Mouse (Mus musculus): ENCODE measurements around the gene 2310009B15Rik. TPM values are rescaled to one million over a fixed set of nuclear protein-coding genes. Genes with fewer than 3 reads are reported as not detected.

2310009B15Rik gene
- total RNA-seq (2021): 10 to 100 TPM; 21.9 to 23.9 TPM
- long read RNA-seq, partial matches to known transcripts: 0 of 10 reads
- long read RNA-seq, other reads (novel, unspliced or antisense): 5 of 10 reads

DNA sequence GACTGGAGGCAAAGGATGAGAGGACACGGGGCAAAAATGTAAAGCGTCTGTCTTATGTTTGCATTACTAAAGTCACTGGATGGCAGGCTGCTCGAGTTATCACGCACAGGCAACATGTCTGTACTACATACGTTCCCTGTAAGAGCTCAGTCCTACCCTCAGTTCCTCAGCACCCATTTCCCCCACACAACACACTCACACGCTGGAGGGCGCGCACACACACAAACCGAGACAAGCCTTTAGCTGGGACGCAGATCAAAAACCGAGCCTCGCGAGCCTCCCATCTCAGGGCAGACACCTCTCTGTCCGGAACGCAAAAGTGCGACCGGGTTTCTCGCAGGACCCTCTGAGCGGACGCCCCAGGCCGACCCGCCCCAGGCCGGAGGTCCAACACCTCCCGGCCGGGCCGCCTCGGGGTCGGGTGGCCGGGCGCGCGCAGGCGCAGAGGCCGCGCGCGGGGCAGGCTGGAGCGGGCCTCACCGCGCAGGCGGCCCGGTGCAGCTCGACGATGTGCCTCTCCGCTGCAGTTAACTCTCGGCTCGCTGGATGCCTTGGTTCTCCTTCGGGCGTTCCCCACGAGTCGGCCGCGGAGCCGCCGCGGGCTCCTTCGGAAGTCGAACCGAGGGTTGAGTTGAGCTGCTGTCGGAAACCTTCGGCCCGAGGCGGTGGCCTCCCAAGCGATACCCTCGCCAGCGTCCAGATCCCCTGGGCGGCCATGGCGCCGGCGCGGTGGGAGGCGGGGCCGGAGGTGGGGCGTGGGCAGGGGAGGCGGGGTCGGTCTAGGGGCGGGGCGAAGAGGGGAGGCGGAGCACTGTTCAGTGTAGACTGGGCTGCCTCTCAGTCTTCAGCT is at the start of gene 2310009B15Rik:
2310009B15Rik (minus strand) TSS at position 752 of the 850 bp plus-strand sequence.
- peak; percentile 67 to 83 for DNase-seq (ENCODE audit: low spot score in 2 of 2)

DNA sequence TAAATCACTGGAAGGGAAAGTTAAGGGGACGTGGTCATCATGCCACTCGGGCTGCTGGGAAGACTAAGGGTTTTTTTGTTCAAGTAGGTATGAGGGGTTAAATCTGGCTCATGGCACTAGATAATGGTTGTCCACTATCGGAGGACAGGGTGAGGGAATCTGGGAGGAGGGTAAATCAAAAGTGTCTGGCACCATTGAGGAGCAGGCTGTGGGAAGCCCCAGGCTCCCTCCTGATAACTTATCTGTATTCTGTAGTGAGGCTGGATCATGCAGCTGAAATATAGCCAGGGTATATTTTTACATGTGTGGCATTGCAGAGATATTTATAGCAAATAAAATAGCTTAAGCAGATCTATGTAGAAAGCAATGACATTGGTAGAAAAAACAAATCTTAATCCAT is 49.6 kb upstream of the 2310009B15Rik start:
- no peak for DNase-seq (ENCODE audit: low spot score in 2 of 2)

DNA sequence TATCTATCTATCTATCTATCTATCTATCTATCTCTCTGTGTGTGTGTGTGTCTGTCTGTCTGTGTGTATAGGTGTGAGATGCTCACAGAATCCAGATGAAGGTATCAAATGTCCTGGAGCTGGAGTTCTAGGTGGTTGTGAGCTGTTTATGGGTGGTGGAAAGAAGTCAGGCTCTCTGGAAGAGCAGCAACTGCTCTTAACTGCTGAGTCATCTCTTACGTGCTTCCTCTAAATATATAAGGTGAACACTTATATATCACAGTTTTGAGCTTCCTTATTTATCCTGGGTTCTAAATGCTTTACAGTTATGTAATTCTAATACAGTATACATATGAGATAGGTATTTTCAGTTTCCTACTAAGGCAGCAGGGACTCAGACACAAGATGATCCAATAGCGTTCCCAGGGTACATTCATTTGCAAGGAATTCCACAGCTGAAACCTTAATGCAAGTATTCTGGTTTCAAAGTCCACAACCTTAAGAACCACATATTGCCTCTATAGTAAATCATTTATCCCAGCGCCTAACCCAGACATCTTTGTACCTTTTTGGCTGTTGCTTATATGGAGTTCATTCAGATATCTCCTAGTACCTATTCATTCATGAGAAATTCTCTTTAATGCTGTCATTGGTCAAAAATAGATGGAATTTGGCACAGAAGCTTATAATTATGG is 48.6 kb upstream of the 2310009B15Rik start:
- no peak for DNase-seq (ENCODE audit: low spot score in 2 of 2)

DNA sequence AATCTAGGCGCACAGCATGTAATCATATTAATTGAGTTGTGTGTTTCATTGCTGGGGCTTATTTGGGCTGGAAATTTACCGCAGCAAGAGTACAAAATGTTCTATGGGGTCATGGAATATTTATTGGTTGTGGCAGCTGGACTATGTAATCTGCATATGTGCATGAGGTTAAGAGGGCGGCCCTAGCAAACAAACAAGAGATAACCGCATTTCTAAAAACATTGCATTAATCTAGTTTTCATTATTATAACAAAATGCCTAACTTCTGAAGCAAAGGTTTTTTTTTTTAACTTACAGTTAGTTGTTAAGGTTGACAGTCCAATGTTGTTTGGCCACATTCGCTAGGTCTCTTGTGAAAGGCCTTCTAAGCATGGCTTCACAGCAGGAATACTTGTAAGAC is 47.2 kb upstream of the 2310009B15Rik start:
- no peak for DNase-seq (ENCODE audit: low spot score in 2 of 2)

DNA sequence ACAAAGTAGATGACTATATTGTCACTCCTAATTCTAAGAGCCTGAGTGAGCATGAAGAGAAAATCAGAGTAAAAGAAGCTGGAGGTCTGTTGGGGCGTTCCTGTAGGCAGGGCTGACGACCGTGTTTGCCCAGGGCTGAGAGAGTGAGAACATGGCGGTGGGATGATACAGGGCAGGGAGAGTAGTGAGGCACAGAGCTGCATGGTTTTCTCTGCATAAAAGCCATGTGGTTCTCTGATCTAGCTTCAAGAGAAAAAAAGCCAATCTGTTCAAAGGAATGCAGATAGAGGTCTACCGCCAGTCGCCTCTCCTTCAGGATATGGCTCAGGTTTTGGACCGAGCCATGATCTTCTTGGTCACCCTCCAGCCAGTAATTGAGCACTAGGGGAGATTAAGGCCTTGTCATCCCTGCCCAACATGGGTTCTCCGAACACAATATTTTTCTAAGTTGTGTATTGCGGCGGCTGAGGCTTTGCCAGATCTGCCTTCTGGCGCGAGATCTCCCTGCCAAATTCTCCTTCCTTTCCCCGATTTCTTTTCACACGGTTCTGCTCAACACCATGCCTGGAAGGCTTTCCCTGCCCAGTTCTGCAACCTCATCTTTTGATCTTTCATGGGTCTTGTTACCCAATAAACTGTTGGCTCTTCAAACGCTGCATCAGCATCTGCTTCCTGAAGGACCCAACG is 44.9 kb upstream of the 2310009B15Rik start:
- peak; percentile 78 to 89 for DNase-seq (ENCODE audit: low spot score in 2 of 2)

DNA sequence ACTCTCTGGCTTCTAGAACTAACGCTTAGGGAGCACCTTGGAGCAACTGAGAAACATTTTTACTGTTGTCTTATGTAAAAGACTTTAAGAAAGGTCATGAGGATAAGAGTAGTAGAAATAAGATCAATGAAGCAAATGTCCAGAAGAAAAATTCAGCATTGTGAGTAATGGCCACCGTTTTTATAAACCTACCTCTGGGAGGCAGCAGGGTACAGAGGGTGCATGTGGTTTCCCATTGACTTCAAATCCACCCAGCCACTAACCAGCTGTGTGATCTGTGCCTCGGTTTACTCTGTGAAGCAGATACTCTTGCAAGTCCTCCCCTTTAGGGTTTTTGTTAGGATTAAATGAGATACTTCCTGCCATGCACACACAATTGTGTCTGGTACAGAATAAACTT is 39.4 kb upstream of the 2310009B15Rik start:
- no peak for DNase-seq (ENCODE audit: low spot score in 2 of 2)

DNA sequence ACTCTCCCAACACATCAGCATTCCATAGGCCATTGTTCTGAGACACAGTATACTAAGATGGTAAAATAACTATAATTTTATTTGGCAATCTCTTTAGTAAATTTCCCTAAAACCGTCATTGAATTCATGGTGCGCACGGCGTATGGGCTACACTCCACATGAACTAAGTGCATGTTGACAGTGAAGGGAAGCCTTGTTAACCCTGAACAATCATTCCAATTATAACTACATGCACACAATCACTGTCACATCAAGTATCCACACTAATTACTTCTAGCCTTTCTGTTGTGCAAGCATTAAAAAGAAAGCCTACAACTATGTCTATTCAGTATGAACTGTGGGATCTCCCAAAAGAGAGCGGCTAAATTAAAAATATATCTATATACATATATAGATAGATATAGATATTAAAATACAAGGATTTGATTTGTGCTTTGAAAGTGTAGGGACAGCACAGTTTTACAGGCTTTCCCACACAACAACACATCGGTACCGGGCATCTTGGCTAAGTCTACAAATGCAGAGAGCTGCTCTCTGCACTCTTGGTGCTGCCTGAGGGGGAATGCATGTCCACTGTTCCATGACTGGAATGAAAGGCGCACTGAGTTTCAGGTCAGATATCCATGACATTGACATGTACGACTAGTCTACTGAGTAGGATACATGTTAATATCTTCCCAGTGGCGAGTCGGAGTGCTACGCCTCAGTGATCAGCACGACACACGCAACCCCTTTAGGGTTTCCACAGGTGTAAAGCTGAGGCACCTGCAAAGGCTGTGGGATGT is 21.0 kb upstream of the 2310009B15Rik start:
- no peak for DNase-seq (ENCODE audit: low spot score in 2 of 2)

DNA sequence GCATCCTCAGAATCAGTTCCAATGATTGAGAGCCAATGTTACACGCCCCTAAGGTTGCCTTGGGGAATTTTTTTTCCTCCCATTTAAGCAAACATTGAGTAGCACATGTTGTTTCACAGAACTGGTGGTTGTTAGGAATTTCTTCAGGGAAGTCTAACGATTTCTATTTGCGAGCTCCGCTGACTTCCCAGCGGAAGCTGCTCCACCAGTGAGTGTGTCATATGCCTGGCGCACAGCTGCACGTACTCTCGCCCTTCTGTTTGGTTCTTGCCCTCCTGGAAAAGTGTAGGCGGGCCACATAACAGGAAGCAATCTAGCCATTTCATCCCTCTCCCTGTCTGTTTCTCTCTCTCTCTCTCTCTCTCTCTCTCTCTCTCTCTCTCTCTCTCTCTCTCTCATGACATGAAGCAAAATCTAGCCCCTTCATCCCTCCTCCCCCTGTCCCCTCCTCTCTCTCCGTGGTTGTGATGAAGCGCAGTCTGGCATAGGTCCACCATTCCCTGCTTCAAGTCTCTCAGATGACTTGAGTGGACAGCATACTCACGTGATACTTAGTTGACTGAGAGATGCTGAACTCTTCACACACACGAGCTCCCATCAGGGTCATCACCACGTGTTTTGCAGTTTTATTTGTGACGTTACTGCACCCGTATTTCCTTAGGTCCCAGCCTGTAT is 19.9 kb upstream of the 2310009B15Rik start:
- DNase-seq (ENCODE audit: low spot score in 2 of 2): peak in 1 of 2 experiments; percentile 42

DNA sequence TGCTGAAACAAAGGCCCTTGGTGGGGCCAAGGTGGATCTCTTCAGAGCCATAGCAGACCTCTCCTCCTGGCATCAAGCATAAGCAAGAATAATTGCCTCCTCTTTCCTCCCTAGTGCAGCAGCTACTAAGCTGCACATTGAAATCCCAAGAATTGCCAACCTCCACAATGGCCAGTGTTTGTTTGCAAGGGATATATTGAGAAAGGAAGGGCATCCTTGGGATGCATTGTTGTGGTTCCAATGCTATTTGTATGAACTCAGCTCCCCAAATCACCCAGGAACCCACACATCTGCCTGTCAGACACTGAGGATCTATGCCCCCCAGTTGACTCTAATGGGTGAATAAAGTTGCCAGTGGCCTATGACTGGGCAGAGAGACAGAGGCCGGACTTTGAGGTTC is 5.8 kb downstream of the 2310009B15Rik start:
- DNase-seq (ENCODE audit: low spot score in 2 of 2): no peak

DNA sequence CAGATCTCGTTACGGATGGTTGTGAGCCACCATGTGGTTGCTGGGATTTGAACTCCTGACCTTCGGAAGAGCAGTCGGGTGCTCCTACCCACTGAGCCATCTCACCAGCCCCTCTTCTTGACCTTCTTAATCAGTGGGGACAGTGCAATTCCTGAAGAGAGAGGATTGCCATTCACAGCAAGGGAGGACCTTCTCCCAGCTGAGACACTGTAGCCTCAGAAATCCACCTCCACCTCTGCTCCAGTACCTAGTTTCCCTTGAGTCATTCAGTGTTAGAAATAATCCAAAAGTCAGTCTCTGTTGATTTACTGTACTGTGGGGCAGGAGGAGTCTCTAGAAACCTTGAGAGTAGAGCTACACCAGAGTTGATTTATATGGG is 6.5 kb downstream of the 2310009B15Rik start:
- DNase-seq (ENCODE audit: low spot score in 2 of 2): no peak

DNA sequence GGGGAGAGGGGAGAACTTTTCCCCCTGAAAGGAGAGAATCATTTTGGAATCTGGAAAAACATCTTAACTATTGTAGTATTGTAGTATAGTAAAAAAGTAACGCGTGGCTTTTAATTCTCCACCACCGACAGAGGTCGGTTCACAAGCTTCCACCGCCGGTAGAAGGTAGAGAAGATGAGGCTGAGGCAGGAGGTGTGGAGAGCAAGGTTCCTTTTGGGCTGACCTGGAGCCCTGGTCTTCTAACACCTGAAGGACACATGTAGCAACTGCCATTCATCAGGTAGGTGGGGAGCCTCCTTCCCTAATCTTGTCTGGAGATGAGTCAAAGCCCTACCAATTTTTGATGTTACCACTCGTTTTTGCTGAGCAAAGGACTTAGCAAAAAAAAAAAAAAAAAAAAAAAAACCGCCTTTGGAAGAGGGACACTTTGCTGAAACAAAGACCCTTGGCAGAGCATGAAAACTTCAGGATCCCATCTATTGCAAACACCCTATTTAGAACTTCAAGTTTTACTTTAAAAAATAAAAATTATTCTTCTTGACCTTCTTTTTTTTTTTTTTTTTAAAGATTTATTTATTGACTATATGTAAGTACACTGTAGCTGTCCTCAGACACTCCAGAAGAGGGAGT is 7.0 kb downstream of the 2310009B15Rik start:
- no peak for DNase-seq (ENCODE audit: low spot score in 2 of 2)

DNA sequence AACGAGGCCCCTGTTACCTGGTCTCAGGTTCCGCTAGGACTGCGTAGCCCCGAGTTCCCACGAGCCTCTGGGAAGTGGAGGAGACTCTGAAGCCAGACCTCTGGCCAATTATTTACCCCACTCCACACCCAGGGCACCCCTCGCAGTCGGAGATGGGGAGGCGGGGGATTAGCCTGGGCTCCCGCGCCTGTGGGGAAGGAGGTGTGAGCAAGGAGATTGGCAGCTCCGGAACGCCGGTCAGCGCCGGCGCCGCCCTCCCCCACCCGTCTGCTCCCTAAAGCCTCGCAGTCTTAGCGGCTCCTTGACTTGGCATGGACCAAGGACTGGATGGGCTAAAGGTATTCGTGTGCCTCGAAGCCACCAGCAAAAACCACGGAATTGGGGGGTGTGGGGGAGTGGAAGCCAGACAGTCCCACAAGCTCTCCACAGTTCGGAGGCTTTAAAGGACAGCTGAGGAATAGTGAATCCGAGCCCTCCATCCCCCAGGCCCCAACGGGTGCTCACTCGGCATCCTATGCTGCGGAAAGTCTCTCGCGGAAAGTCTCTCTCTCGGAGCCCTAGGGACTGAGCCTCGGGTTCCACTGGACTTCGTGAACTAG is 8.0 kb downstream of the 2310009B15Rik start, which contains the start of gene Lhx9:
Lhx9 (minus strand) TSS at position 67 of the 599 bp plus-strand sequence.
- peak in 1 of 2 experiments; percentile 30 for DNase-seq (ENCODE audit: low spot score in 2 of 2)

DNA sequence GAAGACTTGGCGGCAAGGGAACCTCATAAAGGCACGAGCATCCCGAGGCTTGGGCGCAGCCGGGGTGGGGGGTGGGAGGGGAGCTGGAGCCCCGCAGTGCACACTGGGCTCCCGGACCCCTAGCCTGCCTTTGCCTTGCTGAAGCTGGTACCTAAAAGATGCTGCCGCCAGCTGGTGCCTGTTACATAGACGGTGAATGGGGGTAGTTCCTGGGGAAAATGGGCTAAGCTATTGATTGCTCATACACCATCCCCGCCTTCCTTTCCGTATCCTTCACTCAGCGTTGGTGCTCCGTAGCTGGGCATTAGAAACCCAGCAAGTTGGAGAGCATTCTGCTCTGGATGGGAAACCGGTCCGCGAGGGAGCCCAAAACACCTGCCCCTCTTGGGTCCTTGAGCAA is 8.6 kb downstream of the 2310009B15Rik start:
- peak in 1 of 2 experiments; percentile 48 for DNase-seq (ENCODE audit: low spot score in 2 of 2)

DNA sequence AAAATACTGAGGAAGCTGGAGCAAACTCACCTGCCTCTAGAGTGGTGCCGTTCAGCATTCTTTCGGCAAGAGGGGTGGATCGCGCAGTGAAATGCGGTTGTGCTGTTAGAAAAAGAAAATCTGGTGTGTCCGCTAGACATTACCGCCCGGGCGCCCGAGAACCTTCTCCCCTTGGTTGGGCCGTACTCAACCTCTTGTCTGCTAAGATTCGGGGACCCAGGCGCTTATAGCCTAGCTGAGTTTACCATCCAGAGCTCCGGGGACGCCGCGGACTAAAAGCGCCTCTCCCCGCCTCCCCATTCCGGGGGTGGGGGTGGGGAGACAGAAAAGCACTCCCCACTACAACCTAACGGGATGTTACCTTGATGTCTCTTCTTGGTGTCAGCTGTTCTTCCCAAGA is 9.5 kb downstream of the 2310009B15Rik start:
- DNase-seq (ENCODE audit: low spot score in 2 of 2): no peak

DNA sequence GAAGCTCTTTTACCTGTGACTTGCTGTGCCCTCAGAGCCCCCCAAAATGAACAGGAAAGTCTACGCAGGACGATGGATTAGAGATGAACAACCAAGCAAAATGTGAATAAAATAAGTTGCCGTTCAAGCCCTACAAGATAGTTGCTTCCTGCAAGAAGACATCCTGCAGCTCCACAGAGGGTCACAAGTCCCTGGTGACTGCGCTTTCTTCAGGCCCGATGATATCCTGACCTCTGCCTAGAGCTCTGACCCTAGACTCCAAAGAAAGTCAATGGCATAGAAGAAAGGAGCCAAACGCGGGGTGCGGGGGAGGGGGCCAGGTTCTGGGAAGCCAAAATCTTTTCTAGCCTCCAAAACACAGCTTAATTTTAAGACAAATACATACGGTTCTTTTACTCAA is 10.1 kb downstream of the 2310009B15Rik start:
- DNase-seq (ENCODE audit: low spot score in 2 of 2): no peak

DNA sequence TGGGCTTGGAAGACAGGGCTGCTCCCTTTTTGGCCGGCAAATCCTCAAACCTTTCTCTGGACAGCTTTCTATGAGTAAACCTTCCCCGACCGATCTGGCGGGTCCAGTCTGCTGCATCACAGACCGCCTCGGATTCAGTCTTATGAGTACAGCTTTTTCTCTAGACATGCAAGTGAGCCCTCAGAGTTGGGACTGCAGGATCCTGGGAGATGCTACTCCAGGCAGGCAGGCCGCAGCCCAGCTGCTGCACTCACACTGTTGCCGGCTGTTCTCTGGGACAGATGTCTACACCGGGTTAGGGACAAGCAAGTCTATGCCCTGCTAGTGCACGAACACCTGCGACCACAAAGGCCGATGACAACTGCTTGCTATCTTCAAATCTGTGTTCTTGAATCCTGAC is 10.5 kb downstream of the 2310009B15Rik start:
- no peak for DNase-seq (ENCODE audit: low spot score in 2 of 2)

DNA sequence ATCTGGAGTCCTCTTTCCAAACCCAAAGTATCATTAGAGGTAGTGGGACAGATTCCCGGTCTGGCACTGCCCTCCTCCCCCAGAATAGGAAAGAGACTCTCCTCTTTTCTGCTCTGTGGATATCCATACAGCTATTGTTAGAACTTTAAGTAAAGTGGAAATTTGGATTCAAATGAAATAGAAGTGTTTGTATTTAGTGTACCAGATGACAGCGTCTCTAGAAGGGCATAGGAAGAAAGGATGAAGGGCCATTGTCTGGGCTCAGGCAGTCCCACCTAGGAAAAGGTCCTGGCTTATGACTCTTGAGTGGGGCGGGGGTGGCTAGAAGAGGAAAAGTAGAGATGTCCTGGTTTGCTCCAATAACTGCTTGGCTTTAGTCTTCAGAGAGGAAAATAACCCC is 11.2 kb downstream of the 2310009B15Rik start:
- DNase-seq (ENCODE audit: low spot score in 2 of 2): no peak

DNA sequence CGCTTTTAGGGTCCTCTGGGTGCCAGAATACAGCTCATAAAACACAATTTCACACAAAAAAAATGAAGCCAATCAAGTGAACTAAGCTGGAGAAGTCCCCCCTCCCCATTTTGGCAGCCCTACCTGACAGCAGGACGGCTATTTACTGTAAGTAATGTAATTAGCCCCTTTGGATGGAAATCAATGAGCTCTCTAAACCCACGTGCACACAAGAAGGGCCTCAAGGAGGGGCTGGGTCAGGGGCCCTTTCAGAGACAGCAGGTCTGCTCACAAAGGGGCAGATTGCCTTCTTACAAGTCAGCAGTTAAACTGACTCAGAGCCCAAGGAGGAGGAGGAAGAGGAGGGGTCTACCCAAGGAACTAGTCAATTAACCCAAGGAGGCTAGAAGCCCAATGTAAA is 12.5 kb downstream of the 2310009B15Rik start:
- DNase-seq (ENCODE audit: low spot score in 2 of 2): no peak

DNA sequence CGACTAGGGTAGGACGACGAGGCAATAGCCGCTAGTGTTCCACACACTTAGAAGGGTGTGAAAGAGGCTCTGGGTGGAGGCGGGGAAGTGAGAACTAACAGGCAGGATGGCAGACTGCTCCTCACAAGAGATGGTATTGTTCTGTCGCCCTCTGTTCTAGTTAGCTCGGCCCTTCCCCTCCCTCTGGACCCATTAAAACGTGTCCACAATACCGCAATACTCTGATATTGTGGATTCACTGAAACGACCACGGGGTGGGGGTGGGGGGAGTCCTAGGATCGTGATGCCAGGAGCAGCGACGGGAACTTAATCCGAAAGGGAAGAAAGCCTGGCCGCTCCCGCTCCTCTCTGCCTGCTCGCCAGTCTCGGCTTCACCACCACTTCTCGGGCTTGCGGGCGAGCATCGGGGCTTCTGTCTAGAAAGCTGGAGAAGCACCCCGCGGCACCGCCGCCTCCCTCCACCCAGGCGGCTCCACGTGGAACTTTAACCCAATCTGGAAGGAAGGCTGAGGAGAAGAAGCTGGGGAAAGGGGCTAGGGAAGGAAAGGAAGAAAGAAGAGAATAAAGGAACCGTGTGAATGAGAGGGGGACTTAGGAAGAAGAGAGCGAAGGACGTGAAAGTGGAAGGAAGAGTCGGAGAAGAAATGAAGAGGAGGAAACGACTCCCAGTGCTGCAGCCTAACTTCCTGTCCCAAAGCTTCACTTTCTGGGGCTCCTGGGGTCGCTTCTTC is 13.1 kb downstream of the 2310009B15Rik start:
- DNase-seq (ENCODE audit: low spot score in 2 of 2): no peak

Data from layer of hippocampus, adult 18-20 months (tissue).